Mouse (Mus musculus) midbrain, embryonic 13.5 days (tissue): ENCODE measurements around the gene Angpt4. TPM values are rescaled to one million over a fixed set of nuclear protein-coding genes. Genes with fewer than 3 reads are reported as not detected.

Source experiments
- ATAC-seq: fragments of 200-750 bp; cut with Nextera tagmentation; 2 replicates; pipeline ENCODE4 v1.8.0; 2017; ENCODE audit warnings: mild to moderate bottlenecking, moderate TSS enrichment, moderate library complexity
- H3K27ac ChIP-seq: fragments of 300-500 bp; sonication (generic); 2 replicates; pipeline ENCODE4 v1.5.1; 2015; ENCODE audit warnings: inconsistent platforms, mild to moderate bottlenecking, moderate library complexity
- H3K27me3 ChIP-seq: fragments of 300-500 bp; sonication (generic); 2 replicates; pipeline ENCODE4 v1.6.1; 2015; ENCODE audit warnings: mild to moderate bottlenecking, inconsistent platforms
- H3K36me3 ChIP-seq: fragments of 300-500 bp; sonication (generic); 2 replicates; pipeline ENCODE4 v1.6.1; 2015; ENCODE audit warnings: mild to moderate bottlenecking, inconsistent platforms
- H3K4me1 ChIP-seq: fragments of 300-500 bp; sonication (generic); replicated peaks from 2 replicates; pipeline ENCODE4 v1.6.1; 2015; ENCODE audit warnings: inconsistent platforms
- H3K4me2 ChIP-seq: fragments of 300-500 bp; sonication (generic); replicated peaks from 2 replicates; pipeline ENCODE4 v1.6.1; 2015; ENCODE audit warnings: moderate library complexity, mild to moderate bottlenecking, inconsistent platforms
- H3K4me3 ChIP-seq: fragments of 300-500 bp; sonication (generic); replicated peaks from 2 replicates; pipeline ENCODE4 v1.5.1; 2015; ENCODE audit warnings: mild to moderate bottlenecking, inconsistent platforms
- H3K9ac ChIP-seq: fragments of 300-500 bp; sonication (generic); replicated peaks from 2 replicates; pipeline ENCODE4 v1.6.1; 2015; ENCODE audit warnings: mild to moderate bottlenecking, inconsistent platforms
- H3K9me3 ChIP-seq: fragments of 300-500 bp; sonication (generic); 2 replicates; pipeline ENCODE4 v1.6.1; 2016; ENCODE audit warnings: mild to moderate bottlenecking, inconsistent platforms
- WGBS: fragments of 180-500 bp; shearing (Covaris S2); methylation state at CpG from one replicate; pipeline ENCODE4 v1.1.7; 2015; 5-methylcytosine and 5-hydroxymethylcytosine counted together
- polyA plus RNA-seq: library from polyadenylated mRNA; unstranded; fragments of >200 nt; fragmentation: Nextera tagmentation; extraction: Ambion mirVana; gene quantifications from 2 replicates; pipeline ENCODE4 v1.2.1, GENCODE M21; 2015

Angpt4 gene
- polyA plus RNA-seq, 1 experiment from 2014 or later: 0.11 TPM

- WGBS: 69% methylated on average over 8 of the region's 8 CpGs
- ATAC-seq: peak; percentile 32; the same call in 1 of the 2 replicates
Observed at GRCm38 (mm10) chr2:151894209-151894980, 16.6 kb upstream of the Angpt4 start.

GRCm38 (mm10) chr2:151895911-151896310, 15.1 kb upstream of the Angpt4 start:
- Histone ChIP-seq H3K4me2 (no peak overlapping the region), H3K4me1 (peaks cover 6% of the 10 kb centered on the region), H3K36me3 (no peaks in the 10 kb centered on the region), H3K27ac (no peak overlapping the region), H3K4me3 (no peak overlapping the region), H3K9me3 (no peaks in the 10 kb centered on the region), H3K27me3 (no peaks in the 10 kb centered on the region), H3K9ac (no peak overlapping the region)
- 82% methylated on average over 5 of the region's 5 CpGs for WGBS
- ATAC-seq: no peak

More at GRCm38 (mm10) chr2:151894209-151894980, 16.6 kb upstream of the Angpt4 start:
- H3K4me2 ChIP-seq: no peak overlapping the region
- H3K4me3 ChIP-seq: no peak overlapping the region
- H3K27me3 ChIP-seq: no peaks in the 10 kb centered on the region
- no peaks in the 10 kb centered on the region for H3K9me3 ChIP-seq
- no peak overlapping the region for H3K9ac ChIP-seq
- no peaks in the 10 kb centered on the region for H3K36me3 ChIP-seq
- H3K27ac ChIP-seq: no peak overlapping the region
- H3K4me1 ChIP-seq: peaks cover 6% of the 10 kb centered on the region

GRCm38 (mm10) chr2:151898106-151898505, 12.9 kb upstream of the Angpt4 start:
- no peak overlapping the region for H3K4me3 ChIP-seq
- no peak for ATAC-seq
- H3K27me3 ChIP-seq: no peaks in the 10 kb centered on the region
- no peak overlapping the region for H3K4me2 ChIP-seq
- H3K27ac ChIP-seq: no peak overlapping the region
- peaks cover 6% of the 10 kb centered on the region for H3K4me1 ChIP-seq
- H3K36me3 ChIP-seq: no peaks in the 10 kb centered on the region
- WGBS: 88% methylated on average over 1 of the region's 1 CpGs
- H3K9me3 ChIP-seq: no peaks in the 10 kb centered on the region
- H3K9ac ChIP-seq: no peak overlapping the region

DNA sequence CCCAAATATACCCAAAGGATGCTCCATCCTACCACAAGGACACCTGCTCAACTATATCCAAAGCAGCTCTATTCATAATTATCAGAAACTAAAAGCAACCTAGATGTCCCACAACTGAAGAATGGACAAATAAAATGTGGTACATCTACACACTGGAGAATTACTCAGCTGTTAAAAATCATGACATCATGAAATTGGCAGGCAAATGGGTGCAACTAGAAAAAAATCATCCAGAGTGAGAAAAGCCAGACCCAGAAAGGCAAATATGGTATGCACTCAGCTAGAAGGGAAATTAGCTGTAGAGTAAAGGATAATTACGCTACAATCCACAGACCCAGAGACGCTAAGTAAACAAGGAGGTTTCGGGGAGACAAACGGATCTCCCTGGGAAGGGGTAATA, 10.2 kb upstream of the Angpt4 start:
- H3K36me3 ChIP-seq: no peaks in the 10 kb centered on the region

GRCm38 (mm10) chr2:151903267-151903666, 7.7 kb upstream of the Angpt4 start:
- H3K27me3 ChIP-seq: no peaks in the 10 kb centered on the region
- H3K36me3 ChIP-seq: no peaks in the 10 kb centered on the region
- H3K4me1 ChIP-seq: no peaks in the 10 kb centered on the region
- H3K9me3 ChIP-seq: no peaks in the 10 kb centered on the region
- WGBS: 87% methylated on average over 6 of the region's 6 CpGs
- no peak overlapping the region for H3K4me2 ChIP-seq
- no peak overlapping the region for H3K4me3 ChIP-seq
- no peak for ATAC-seq
- no peak overlapping the region for H3K9ac ChIP-seq
- no peak overlapping the region for H3K27ac ChIP-seq

More for the DNA sequence above, 10.2 kb upstream of the Angpt4 start:
- Histone ChIP-seq H3K9me3 (no peaks in the 10 kb centered on the region), H3K9ac (no peak overlapping the region), H3K4me2 (no peak overlapping the region), H3K27ac (no peak overlapping the region), H3K4me3 (no peak overlapping the region), H3K4me1 (no peaks in the 10 kb centered on the region), H3K27me3 (no peaks in the 10 kb centered on the region)
- WGBS: 86% methylated on average over 4 of the region's 4 CpGs
- ATAC-seq: no peak

GRCm38 (mm10) chr2:151903933-151904332, 7.1 kb upstream of the Angpt4 start:
- no peak for ATAC-seq

GRCm38 (mm10) chr2:151904636-151905035, 6.4 kb upstream of the Angpt4 start:
- no peak overlapping the region for H3K9ac ChIP-seq
- no peaks in the 10 kb centered on the region for H3K9me3 ChIP-seq
- no peak overlapping the region for H3K4me2 ChIP-seq
- WGBS: 68% methylated on average over 3 of the region's 3 CpGs
- H3K4me3 ChIP-seq: no peak overlapping the region
- H3K27me3 ChIP-seq: no peaks in the 10 kb centered on the region
- no peaks in the 10 kb centered on the region for H3K36me3 ChIP-seq
- no peaks in the 10 kb centered on the region for H3K4me1 ChIP-seq
- no peak overlapping the region for H3K27ac ChIP-seq
- no peak for ATAC-seq

More at GRCm38 (mm10) chr2:151903933-151904332, 7.1 kb upstream of the Angpt4 start:
- Histone ChIP-seq H3K4me3 (no peak overlapping the region), H3K4me1 (no peaks in the 10 kb centered on the region), H3K27me3 (no peaks in the 10 kb centered on the region), H3K9me3 (no peaks in the 10 kb centered on the region), H3K4me2 (no peak overlapping the region), H3K9ac (no peak overlapping the region), H3K27ac (no peak overlapping the region), H3K36me3 (no peaks in the 10 kb centered on the region)
- 82% methylated on average over 4 of the region's 4 CpGs for WGBS

GRCm38 (mm10) chr2:151907020-151907419, 4.0 kb upstream of the Angpt4 start:
- H3K9me3 ChIP-seq: no peaks in the 10 kb centered on the region
- H3K27ac ChIP-seq: no peak overlapping the region
- H3K27me3 ChIP-seq: no peaks in the 10 kb centered on the region
- no peak overlapping the region for H3K4me2 ChIP-seq
- no peak overlapping the region for H3K9ac ChIP-seq
- no peak overlapping the region for H3K4me3 ChIP-seq
- peaks cover 5% of the 10 kb centered on the region; the same call in 1 of the 2 replicates for H3K4me1 ChIP-seq
- no peaks in the 10 kb centered on the region for H3K36me3 ChIP-seq
- 66% methylated on average over 2 of the region's 2 CpGs for WGBS
- no peak for ATAC-seq

DNA sequence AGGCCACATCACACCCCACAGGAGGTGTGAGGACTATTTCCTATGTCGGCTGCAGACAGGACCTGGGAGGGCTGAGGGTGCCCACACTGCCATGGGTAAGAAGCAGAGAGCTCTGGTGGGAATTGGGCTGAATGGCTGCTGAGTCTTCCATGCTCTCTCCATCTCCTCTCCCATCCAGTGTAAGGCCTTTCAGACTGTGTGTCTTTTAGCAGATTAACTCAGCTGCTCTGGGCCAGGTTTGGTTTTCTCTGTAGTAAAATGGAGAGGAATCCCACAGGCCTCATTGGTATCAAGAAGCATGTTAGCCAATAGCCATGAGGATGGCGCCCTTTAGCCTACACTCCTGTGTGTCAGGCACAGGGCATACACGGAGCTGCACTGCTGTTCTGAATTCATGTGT, 1.6 kb upstream of the Angpt4 start:
- no peak overlapping the region for H3K27ac ChIP-seq
- peaks cover 5% of the 10 kb centered on the region; the same call in 1 of the 2 replicates for H3K4me1 ChIP-seq
- no peak for ATAC-seq
- H3K9ac ChIP-seq: no peak overlapping the region
- H3K4me2 ChIP-seq: no peak overlapping the region
- no peaks in the 10 kb centered on the region for H3K36me3 ChIP-seq
- WGBS: 83% methylated on average over 3 of the region's 3 CpGs
- H3K4me3 ChIP-seq: no peak overlapping the region
- H3K9me3 ChIP-seq: no peaks in the 10 kb centered on the region
- H3K27me3 ChIP-seq: no peaks in the 10 kb centered on the region

- Histone ChIP-seq H3K4me1 (peaks cover 5% of the 10 kb centered on the region; the same call in 1 of the 2 replicates), H3K9ac (no peak overlapping the region), H3K27ac (no peak overlapping the region), H3K9me3 (no peaks in the 10 kb centered on the region), H3K4me3 (no peak overlapping the region), H3K36me3 (no peaks in the 10 kb centered on the region), H3K27me3 (no peaks in the 10 kb centered on the region), H3K4me2 (no peak overlapping the region)
- no peak for ATAC-seq
- 54% methylated on average over 5 of the region's 5 CpGs for WGBS
Observed at GRCm38 (mm10) chr2:151910498-151910897, 512 bp upstream of the Angpt4 start.

- H3K4me1 ChIP-seq: peaks cover 8% of the 10 kb centered on the region; the same call in 1 of the 2 replicates
- WGBS: 71% methylated on average over 3 of the region's 3 CpGs
- no peak overlapping the region for H3K4me2 ChIP-seq
- no peaks in the 10 kb centered on the region for H3K9me3 ChIP-seq
- no peaks in the 10 kb centered on the region for H3K27me3 ChIP-seq
- H3K27ac ChIP-seq: no peak overlapping the region
- ATAC-seq: no peak
- H3K4me3 ChIP-seq: no peak overlapping the region
- H3K9ac ChIP-seq: no peak overlapping the region
- no peaks in the 10 kb centered on the region for H3K36me3 ChIP-seq
Observed at GRCm38 (mm10) chr2:151911751-151912150, 741 bp downstream of the Angpt4 start.

- Histone ChIP-seq H3K4me3 (no peak overlapping the region), H3K36me3 (no peaks in the 10 kb centered on the region), H3K27ac (no peak overlapping the region), H3K9me3 (no peaks in the 10 kb centered on the region), H3K9ac (no peak overlapping the region), H3K27me3 (no peaks in the 10 kb centered on the region), H3K4me1 (peaks cover 8% of the 10 kb centered on the region; the same call in 1 of the 2 replicates), H3K4me2 (no peak overlapping the region)
- ATAC-seq: no peak
- 82% methylated on average over 5 of the region's 5 CpGs for WGBS
Observed at GRCm38 (mm10) chr2:151914120-151914519, 3.1 kb downstream of the Angpt4 start.
